Mouse (Mus musculus) E14TG2a.4 (cell line): ENCODE data around the gene Stxbp1.

ENCODE experiments used
- CTCF ChIP-seq: conservative IDR thresholded peaks from 2 replicates; pipeline ENCODE4 v1.5.1; 2014; ENCODE audit warnings: low read length
- NANOG ChIP-seq: IDR thresholded peaks from 2 replicates; pipeline ENCODE4 v1.6.1; 2014; ENCODE audit warnings: borderline replicate concordance, low read length, mixed read lengths

DNA sequence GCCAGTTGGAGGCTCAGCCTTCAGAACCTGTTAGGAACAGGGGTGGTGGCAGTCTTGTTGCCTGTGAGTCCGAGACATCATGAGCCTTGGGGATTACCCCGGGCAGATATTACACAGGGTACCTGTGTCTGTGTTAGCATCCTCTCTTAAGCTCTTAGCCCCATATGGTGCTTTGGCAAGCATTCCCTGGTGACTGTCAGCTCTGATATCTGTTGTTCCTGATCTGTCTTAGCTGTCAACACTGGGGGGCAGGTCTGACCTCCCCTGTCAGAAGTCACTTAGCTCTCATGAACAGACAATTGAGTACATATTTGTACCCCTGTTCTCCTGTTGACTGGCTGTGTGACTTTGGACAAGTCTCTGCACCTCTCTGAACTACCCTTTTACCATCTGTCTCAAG lies 88.0 kb downstream of the Stxbp1 start:
- no peak for TF ChIP-seq CTCF
- no peak for TF ChIP-seq NANOG
